Mouse (Mus musculus) adrenal gland, postnatal 25 days (tissue): Measurements from ENCODE around the gene Plekhd1. TPM values are rescaled to one million over a fixed set of nuclear protein-coding genes. Genes with fewer than 3 reads are reported as not detected.

ENCODE experiments used
- DNase-seq: peaks from one replicate; pipeline ENCODE4 v3.0.0; 2021; ENCODE audit warnings: mixed read lengths
- total RNA-seq: library from RNA; stranded (reverse); gene quantifications from 2 replicates; pipeline ENCODE4 v1.2.3, GENCODE M21; 2021

Plekhd1 gene
- total RNA-seq, 1 experiment from 2014 or later, result not detected

DNA sequence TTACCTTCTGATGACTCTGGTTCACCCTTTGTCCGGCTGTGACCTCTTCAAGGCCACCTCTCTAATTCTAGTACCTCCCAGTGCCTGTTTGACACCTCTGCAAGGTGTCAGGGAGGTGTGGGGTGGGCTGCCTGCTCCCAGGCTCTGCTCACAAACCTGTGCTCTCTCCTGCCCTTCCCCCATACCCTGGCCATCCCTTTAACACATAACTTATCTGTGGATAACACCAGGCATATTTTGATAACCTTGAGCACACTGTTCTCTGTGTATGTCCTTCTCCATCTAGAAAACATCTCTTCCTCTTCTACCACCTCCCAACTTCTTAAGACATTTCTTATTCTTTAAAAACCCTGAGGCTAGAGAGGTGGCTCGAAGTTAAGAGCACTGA is 6.7 kb downstream of the Plekhd1 start:
- DNase-seq, result no peak

GRCm38 (mm10) chr12:80701332-80701731 is 8.9 kb downstream of the Plekhd1 start:
- no peak for DNase-seq

DNA sequence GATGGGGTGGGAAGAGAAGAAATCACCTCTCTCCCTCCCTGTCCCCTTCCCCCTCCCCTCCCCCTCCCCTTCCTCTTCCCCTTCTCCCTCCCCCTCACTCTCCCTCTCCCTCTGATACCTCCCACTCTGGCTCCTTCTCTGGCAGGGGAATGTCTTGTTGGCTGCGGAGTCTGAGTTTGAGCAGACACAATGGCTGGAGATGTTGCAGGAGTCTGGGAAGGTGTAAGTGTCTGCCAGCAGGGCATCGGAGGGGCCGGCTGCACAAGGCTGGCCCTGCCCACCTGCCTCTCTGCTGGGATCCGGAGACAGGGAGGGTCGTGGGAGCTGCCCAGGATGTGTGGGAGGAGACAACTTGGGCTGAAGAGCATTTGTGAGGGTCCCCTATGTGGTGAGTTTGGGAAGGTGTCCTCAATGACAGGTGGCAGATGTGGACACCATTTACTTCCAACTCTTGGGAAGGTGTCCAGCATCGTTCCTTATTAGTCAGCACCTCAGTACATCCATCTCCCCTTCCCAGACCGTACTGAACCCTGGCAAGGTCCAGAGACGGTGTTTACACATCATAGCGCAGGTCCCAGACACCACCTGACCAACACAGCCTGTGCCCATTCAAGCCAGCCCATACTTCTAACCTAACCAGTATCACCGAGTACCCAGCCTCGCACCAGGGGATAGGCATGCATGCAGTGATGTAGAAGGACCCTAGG is 14.0 kb downstream of the Plekhd1 start:
- DNase-seq, result no peak

DNA sequence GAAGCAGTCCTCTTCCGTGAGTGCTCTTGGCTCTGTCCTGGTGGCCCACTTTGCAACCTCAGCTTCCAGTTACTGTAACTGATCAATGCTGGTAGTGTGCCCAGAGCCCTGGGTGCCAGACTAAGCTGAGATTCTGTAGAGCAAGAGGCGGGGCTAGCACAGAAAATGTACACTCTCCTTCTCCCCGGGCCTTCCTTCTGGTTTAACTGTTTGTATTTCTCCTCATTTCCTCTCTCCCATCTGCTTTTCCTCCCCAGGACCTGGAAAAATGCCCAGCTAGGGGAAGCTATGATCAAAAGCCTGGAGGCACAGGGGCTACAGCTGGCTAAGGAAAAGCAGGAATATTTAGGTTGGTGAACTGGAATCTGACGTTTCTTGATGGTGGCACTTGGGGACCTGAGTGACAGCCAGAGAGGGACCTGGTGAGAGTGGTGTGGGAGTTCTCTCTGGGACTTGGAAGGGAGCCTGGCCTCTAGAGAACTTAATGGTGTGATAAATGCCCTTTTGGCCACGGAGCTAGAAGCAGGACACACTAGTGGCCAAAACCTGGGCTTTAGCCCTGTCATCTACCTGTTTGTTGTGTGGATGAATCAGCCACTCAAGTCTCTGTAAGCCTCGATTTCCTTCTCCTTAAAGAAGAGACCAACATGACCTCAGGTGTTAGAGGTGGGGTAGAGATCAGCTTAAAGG is 14.7 kb downstream of the Plekhd1 start:
- DNase-seq, result no peak

- no peak for DNase-seq
These were observed 23.5 kb downstream of the Plekhd1 start for GRCm38 (mm10) chr12:80715915-80716314.

DNA sequence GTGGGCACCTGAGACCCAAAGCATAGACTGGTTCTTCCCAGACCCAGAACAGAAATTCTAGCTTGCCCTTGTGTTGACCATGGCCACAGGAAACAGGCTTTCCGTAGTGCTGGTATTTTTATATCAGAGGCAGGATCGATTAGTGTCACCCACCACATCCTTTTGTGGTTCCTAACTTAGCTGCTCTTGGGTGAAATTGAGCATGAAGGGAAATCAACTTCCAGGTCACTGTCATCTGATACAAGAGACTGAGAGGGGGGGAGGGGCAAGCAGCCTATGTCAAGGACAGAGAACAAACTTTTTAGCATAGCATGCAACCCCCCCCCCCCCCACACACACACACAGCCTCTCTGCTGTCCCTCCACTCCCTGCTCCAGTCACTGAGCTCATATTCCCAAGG is 26.8 kb downstream of the Plekhd1 start:
- no peak for DNase-seq

DNA sequence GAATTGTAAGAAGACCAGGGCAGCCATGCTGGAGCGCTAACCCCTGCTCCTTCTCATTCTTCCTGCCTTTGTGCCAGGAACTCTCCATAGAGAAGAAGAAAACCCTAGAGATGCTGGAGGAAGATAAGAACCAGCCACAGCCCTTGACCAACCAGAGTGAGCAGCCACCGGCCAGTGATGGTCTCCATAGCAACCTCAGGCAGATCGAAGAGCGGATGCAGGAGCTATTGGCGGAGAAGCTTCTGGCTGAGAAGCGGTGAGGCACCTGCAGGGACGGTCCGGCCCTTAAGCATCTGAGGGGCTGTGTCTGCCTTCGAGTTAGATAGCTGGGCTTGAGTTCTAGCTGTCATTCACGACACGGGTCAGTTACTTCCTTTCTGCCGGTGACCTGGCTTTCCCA is 28.1 kb downstream of the Plekhd1 start:
- no peak for DNase-seq

DNA sequence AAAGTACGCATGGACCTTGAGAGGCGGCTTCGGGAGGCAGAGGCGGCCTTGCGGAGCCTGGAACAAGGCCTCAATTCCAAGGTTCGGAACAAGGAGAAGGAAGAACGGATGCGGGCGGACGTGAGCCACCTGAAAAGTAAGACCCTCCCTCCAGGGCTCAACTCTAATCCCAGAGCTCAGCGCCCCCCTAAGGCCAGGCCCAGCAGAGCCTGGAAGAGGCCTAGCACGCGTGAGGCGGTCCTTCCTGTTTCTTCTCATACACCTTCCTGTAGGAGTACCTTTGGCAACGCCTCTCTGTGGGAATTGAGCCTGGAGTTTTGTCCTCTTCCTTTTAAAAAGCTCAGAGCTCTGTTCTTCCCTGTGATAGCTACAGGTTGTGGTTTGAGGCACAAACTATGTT is 29.1 kb downstream of the Plekhd1 start:
- no peak for DNase-seq

DNA sequence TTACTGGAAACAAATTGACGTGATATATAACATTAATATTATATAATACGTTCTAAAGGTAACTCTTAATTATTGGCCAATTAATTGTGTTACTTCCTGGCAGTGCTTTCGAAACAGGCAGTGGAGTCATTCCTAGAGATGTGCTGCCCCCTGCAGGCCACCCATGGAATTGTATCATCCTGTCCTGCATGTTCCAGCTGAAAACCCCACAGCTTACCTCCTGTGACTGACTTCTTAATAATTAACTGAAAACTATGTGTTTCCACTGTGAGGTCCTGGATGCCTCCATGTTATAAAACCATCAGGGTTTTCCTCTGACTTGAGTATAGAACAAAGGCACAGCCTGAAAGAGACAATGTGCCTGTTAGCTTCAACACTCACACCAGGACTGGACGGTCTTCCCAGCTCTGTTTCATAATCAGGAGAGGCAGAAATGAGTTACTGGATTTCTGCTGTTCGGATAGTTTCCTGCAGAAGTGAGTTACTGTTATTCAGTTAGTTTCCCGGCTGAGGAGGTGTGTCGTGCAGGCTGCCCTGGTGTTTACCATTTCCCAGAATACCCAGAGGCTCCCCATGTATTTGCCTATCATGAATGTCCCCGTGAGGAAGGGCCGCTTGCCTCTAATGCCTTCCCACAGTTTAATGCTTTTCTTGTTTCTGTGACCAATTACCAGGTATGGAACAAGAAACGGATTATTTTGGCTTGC is 32.6 kb downstream of the Plekhd1 start:
- peak; percentile 83 for DNase-seq

GRCm38 (mm10) chr12:80728207-80728606 is 35.8 kb downstream of the Plekhd1 start:
- no peak for DNase-seq

- DNase-seq, result no peak
These were observed 36.4 kb downstream of the Plekhd1 start for GRCm38 (mm10) chr12:80728814-80729213.

- no peak for DNase-seq
These were observed 37.6 kb downstream of the Plekhd1 start for GRCm38 (mm10) chr12:80729758-80730530.

GRCm38 (mm10) chr12:80730567-80730966 is 38.2 kb downstream of the Plekhd1 start:
- peak; percentile 47 for DNase-seq

GRCm38 (mm10) chr12:80734526-80735470 is 42.4 kb downstream of the Plekhd1 start:
- DNase-seq, result no peak

- DNase-seq, result no peak
These were observed 44.3 kb downstream of the Plekhd1 start for GRCm38 (mm10) chr12:80736464-80737282.

DNA sequence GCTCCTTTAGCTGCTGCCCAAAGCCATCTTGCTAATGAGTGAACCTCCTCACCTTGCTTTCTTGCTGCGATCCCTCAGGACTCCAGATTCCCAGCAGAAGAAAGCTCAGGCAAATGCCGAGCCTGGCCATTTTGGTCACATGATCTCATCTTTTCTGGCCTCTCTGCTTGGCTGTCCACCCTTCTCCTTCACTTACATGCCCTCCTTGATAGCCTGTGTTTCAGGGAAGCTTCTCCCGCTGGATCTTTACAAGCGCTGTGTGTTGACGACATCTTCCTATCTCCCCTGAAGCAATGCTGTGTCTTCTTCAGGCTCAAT is 44.9 kb downstream of the Plekhd1 start:
- DNase-seq, result no peak

DNA sequence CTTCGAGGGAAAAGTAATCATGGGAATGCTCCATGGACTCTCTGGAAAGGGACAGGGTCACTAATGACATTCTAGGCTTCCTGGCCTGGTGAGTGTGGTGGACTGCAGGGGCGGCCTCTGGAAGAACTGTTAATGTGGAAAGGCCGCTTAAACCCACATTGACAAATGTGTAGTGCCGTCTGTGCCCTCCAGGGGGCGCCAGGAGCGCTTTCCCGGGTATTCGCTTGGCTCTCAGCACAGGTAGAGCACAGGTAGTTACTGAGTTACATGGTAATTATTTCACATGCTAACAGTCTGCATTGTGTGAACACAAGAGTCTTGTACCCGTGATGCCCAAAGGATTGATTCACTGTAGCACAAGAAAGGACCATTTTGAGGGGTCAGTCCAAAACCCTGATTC is 47.1 kb downstream of the Plekhd1 start:
- peak; percentile 31 for DNase-seq

DNA sequence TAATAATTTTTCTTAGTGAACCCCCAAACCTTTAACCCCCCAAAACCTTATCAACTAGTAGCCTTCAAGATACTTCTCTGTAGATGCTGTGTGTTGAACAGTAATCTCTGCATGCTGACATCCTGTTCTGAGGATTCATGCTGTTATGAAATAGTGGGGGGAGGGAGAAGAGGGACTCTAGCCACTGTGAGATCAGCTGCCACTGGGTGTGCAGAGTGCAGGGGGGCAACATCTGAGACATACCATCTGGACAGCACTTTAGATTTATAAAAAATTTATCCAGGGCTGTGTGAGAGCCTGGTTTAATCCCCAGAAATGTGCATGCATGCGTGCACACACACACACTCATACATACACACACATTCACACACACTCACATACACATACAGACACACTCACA is 52.2 kb downstream of the Plekhd1 start:
- DNase-seq, result no peak

DNA sequence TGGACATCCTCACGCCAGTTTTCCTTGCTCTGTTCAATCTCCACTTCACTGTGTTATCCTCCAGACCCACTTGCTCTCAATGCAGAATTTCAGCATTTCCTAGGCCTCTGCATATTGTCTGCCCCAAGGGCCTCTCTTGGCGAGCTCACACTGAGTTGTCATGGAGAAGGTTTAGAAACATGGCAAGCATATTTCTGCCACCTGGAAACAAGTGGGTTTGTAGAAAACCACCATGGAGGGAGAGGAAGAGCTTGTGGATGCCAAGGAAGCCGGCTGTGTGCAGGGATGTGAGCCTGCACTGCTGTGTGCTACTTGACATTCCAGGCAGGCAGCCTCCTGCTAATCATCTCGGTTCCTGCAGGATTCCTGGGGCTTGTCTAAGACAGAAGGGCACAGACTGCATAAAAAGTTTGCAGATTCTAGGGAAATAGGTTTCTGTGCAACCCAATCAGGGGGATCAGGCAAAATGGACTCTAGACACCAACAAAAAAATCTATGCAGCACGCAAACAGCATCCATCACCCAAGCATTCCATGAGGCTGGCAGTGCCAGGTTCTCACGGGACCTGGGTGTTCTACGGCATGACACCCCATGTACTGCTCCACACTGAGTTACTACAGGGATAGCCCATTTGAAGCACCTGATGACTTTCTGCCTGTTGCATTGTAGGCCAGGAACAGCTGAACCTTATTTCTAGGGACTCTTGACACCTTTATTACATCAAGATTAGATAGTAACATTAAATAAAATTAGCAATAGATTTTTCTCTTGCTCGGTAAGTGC is 53.8 kb downstream of the Plekhd1 start:
- no peak for DNase-seq

GRCm38 (mm10) chr12:80751556-80751955 is 59.2 kb downstream of the Plekhd1 start:
- no peak for DNase-seq
